Mouse (Mus musculus) MEL (cell line): Measurements from ENCODE around the gene B3galt6. TPM values are rescaled to one million over a fixed set of nuclear protein-coding genes. Genes with fewer than 3 reads are reported as not detected.

ENCODE experiments used
- DNase-seq: peaks from one replicate; pipeline ENCODE4 v3.0.0; 2011; ENCODE audit warnings: low read depth, low spot score
- H3K27ac ChIP-seq: 2 replicates; pipeline ENCODE4 v1.5.1; 2012; ENCODE audit warnings: low read depth, mild to moderate bottlenecking, control low read depth, low read length, moderate library complexity; ENCODE audit not compliant: control insufficient read depth
- H3K27me3 ChIP-seq, 2 experiments: fragments of 150-350 bp in 1 of 2; sonication (generic) in 1 of 2; 2 replicates each; pipeline ENCODE4 v1.6.1; 2012; ENCODE audit warnings: low read length in 2 of 2, mild to moderate bottlenecking in 2 of 2, improper control_type of control experiment in 1 of 2, moderate library complexity in 1 of 2; ENCODE audit not compliant: insufficient read depth in 2 of 2, control insufficient read depth in 1 of 2
- H3K36me3 ChIP-seq, 2 experiments: 2 replicates each; pipeline ENCODE4 v1.6.1; 2012 to 2014; ENCODE audit warnings: low read length in 2 of 2, improper control_type of control experiment in 1 of 2, inconsistent platforms in 1 of 2, mild to moderate bottlenecking in 1 of 2; ENCODE audit not compliant: insufficient read depth in 2 of 2, control insufficient read depth in 1 of 2
- H3K4me1 ChIP-seq, 2 experiments: fragments of 150-350 bp in 1 of 2; sonication (generic) in 1 of 2; 2 replicates each; pipeline ENCODE4 v1.6.1; 2012; ENCODE audit warnings: low read length in 2 of 2, improper control_type of control experiment in 1 of 2, mild to moderate bottlenecking in 1 of 2; ENCODE audit not compliant: insufficient read depth in 2 of 2, control insufficient read depth in 1 of 2
- H3K4me3 ChIP-seq, 2 experiments: fragments of 150-350 bp in 1 of 2; sonication (generic) in 1 of 2; 2 replicates each; pipeline ENCODE4 v1.5.1; 2012; ENCODE audit warnings: low read depth in 2 of 2, low read length in 2 of 2, mild to moderate bottlenecking in 2 of 2, moderate library complexity in 2 of 2, control low read depth in 1 of 2, improper control_type of control experiment in 1 of 2; ENCODE audit not compliant: control insufficient read depth in 1 of 2, insufficient read depth in 1 of 2
- H3K79me2 ChIP-seq: 2 replicates; pipeline ENCODE4 v1.6.1; 2012; ENCODE audit warnings: mild to moderate bottlenecking, low read length, moderate library complexity; ENCODE audit not compliant: control insufficient read depth, poor library complexity, insufficient read depth
- H3K9ac ChIP-seq: 2 replicates; pipeline ENCODE4 v1.6.1; 2012; ENCODE audit warnings: low read depth, mild to moderate bottlenecking, control low read depth, low read length, moderate library complexity; ENCODE audit not compliant: control insufficient read depth, poor library complexity, severe bottlenecking
- H3K9me3 ChIP-seq: fragments of 150-350 bp; sonication (generic); replicated peaks from 2 replicates; pipeline ENCODE4 v1.6.1; 2012; ENCODE audit warnings: mild to moderate bottlenecking, low read length, improper control_type of control experiment, moderate library complexity; ENCODE audit not compliant: insufficient read depth
- CHD2 ChIP-seq: IDR thresholded peaks from 2 replicates; pipeline ENCODE4 v1.6.1; 2011; ENCODE audit warnings: low read length, improper control_type of control experiment
- ETS1 ChIP-seq: IDR thresholded peaks from 2 replicates; pipeline ENCODE4 v1.6.1; 2012; ENCODE audit warnings: low read depth, mild to moderate bottlenecking, inconsistent platforms, low read length, improper control_type of control experiment, moderate library complexity
- GABPA ChIP-seq: IDR thresholded peaks from 2 replicates; pipeline ENCODE4 v1.6.1; 2012; ENCODE audit warnings: low read depth, mild to moderate bottlenecking, inconsistent platforms, low read length, improper control_type of control experiment, moderate library complexity
- GATA1 ChIP-seq: IDR thresholded peaks from 2 replicates; pipeline ENCODE4 v1.6.1; 2011; ENCODE audit warnings: low read depth, low read length, improper control_type of control experiment
- KAT2A ChIP-seq: conservative IDR thresholded peaks from 2 replicates; pipeline ENCODE4 v1.6.1; 2012; ENCODE audit warnings: low read depth, low read length, improper control_type of control experiment, inconsistent platforms
- MAX ChIP-seq: IDR thresholded peaks from 2 replicates; pipeline ENCODE4 v1.6.1; 2011; ENCODE audit warnings: low read length, improper control_type of control experiment
- MAZ ChIP-seq: IDR thresholded peaks from 2 replicates; pipeline ENCODE4 v1.6.1; 2012; ENCODE audit warnings: low read depth, mild to moderate bottlenecking, inconsistent platforms, low read length, improper control_type of control experiment
- MEF2A ChIP-seq: IDR thresholded peaks from 2 replicates; pipeline ENCODE4 v1.6.1; 2014; ENCODE audit warnings: low read depth, mild to moderate bottlenecking, inconsistent platforms, low read length, improper control_type of control experiment; ENCODE audit not compliant: poor library complexity, insufficient replicate concordance, severe bottlenecking; ENCODE audit errors: extremely low read depth
- MXI1 ChIP-seq: IDR thresholded peaks from 2 replicates; pipeline ENCODE4 v1.6.1; 2011; ENCODE audit warnings: mild to moderate bottlenecking, low read depth, low read length, improper control_type of control experiment
- MYB ChIP-seq: IDR thresholded peaks from 2 replicates; pipeline ENCODE4 v1.6.1; 2011; ENCODE audit warnings: mild to moderate bottlenecking, low read depth, low read length, improper control_type of control experiment
- MYC ChIP-seq: IDR thresholded peaks from 2 replicates; pipeline ENCODE4 v1.6.1; 2011; ENCODE audit warnings: low read depth, mild to moderate bottlenecking, low read length, improper control_type of control experiment, moderate library complexity
- NELFE ChIP-seq: IDR thresholded peaks from 2 replicates; pipeline ENCODE4 v1.6.1; 2011; ENCODE audit warnings: low read depth, low read length, improper control_type of control experiment
- NRF1 ChIP-seq: IDR thresholded peaks from 2 replicates; pipeline ENCODE4 v1.6.1; 2014; ENCODE audit warnings: low read depth, mild to moderate bottlenecking, inconsistent platforms, low read length, improper control_type of control experiment, moderate library complexity; ENCODE audit not compliant: poor library complexity, insufficient read depth, severe bottlenecking
- POLR2A ChIP-seq, 2 experiments: IDR thresholded peaks; 2 replicates each; pipeline ENCODE4 v1.6.1; 2011 to 2012; ENCODE audit warnings: low read length in 2 of 2, mild to moderate bottlenecking in 2 of 2, control low read depth in 1 of 2, improper control_type of control experiment in 1 of 2, low read depth in 1 of 2, moderate library complexity in 1 of 2; ENCODE audit not compliant: control insufficient read depth in 1 of 2, insufficient read depth in 1 of 2, poor library complexity in 1 of 2
- POLR2AphosphoS2 ChIP-seq: IDR thresholded peaks from 2 replicates; pipeline ENCODE4 v1.6.1; 2011; ENCODE audit warnings: low read length, improper control_type of control experiment
- POLR2AphosphoS5 ChIP-seq: IDR thresholded peaks from 2 replicates; pipeline ENCODE4 v1.6.1; 2012; ENCODE audit warnings: low read depth, borderline replicate concordance, mild to moderate bottlenecking, inconsistent platforms, low read length, moderate library complexity, mixed read lengths
- RAD21 ChIP-seq: IDR thresholded peaks from 2 replicates; pipeline ENCODE4 v1.6.1; 2011; ENCODE audit warnings: mild to moderate bottlenecking, low read depth, low read length, improper control_type of control experiment
- RCOR1 ChIP-seq: IDR thresholded peaks from 2 replicates; pipeline ENCODE4 v1.6.1; 2012; ENCODE audit warnings: low read depth, mild to moderate bottlenecking, inconsistent platforms, low read length, improper control_type of control experiment
- SIN3A ChIP-seq: IDR thresholded peaks from 2 replicates; pipeline ENCODE4 v1.6.1; 2012; ENCODE audit warnings: low read length, improper control_type of control experiment, inconsistent platforms
- SMC3 ChIP-seq: IDR thresholded peaks from 2 replicates; pipeline ENCODE4 v1.6.1; 2011; ENCODE audit warnings: low read depth, low read length, improper control_type of control experiment
- USF1 ChIP-seq: IDR thresholded peaks from 2 replicates; pipeline ENCODE4 v1.6.1; 2014; ENCODE audit warnings: low read depth, mild to moderate bottlenecking, inconsistent platforms, low read length, improper control_type of control experiment, moderate library complexity
- ZMIZ1 ChIP-seq: IDR thresholded peaks from 2 replicates; pipeline ENCODE4 v1.6.1; 2012; ENCODE audit warnings: low read depth, mild to moderate bottlenecking, inconsistent platforms, low read length, improper control_type of control experiment, moderate library complexity
- ZNF384 ChIP-seq: IDR thresholded peaks from 2 replicates; pipeline ENCODE4 v1.6.1; 2012; ENCODE audit warnings: low read depth, mild to moderate bottlenecking, inconsistent platforms, low read length, improper control_type of control experiment
- polyA plus RNA-seq, 2 experiments: library from polyadenylated mRNA; stranded (reverse) in 1 of 2; unstranded in 1 of 2; fragments of >175 nt in 1 of 2; fragments of >200 nt in 1 of 2; gene quantifications; 2 replicates each; pipeline versions ENCODE4 v1.2.1 to v1.2.4; 2012; ENCODE audit warnings: low replicate concordance in 2 of 2, low read depth in 1 of 2; ENCODE audit not compliant: insufficient read length in 2 of 2, insufficient read depth in 1 of 2, missing spikeins in 1 of 2
- total RNA-seq: library from RNA; depleted of rRNA; stranded (reverse); fragments of 300-350 nt; gene quantifications from 2 replicates; pipeline ENCODE4 v1.2.3, GENCODE M21; 2012

B3galt6 gene
- total and polyA plus RNA-seq, 3 experiments, result 3.8 to 9.1 TPM; not detected in 1

- Histone ChIP-seq H3K27ac (no peak overlapping the region), H3K27me3 (no peaks in the 10 kb centered on the region), H3K4me3 (no peak overlapping the region), H3K79me2 (peaks cover 52% of the 10 kb centered on the region), H3K9me3 (no peaks in the 10 kb centered on the region), H3K4me1 (peaks cover 3 to 11% of the 10 kb centered on the region in 2 experiments; a peak in 2 of 4 replicates), H3K36me3 (peaks cover 12 to 25% of the 10 kb centered on the region in 2 experiments), H3K9ac (no peak overlapping the region)
- no peak for DNase-seq
- no peak for TF ChIP-seq POLR2AphosphoS5
- TF ChIP-seq GATA1, result no peak
- TF ChIP-seq MAX, result no peak
- TF ChIP-seq RAD21, result no peak
- no peak for TF ChIP-seq SMC3
- no peak for TF ChIP-seq SIN3A
- TF ChIP-seq POLR2A (IDR thresholded peaks at IDR 0.05; ENCODE audit: control insufficient read depth in 1 of 2, insufficient read depth in 1 of 2, low read depth in 1 of 2, low read length in 2 of 2, poor library complexity in 1 of 2), result no peak
Observed at GRCm38 (mm10) chr4:155947094-155947493, 45.4 kb downstream of the B3galt6 start.

GRCm38 (mm10) chr4:155944271-155944670, 48.2 kb downstream of the B3galt6 start:
- peak overlapping the region; percentile 94 for H3K9ac ChIP-seq
- TF ChIP-seq MYC (no peak), RAD21 (no peak), RCOR1 (no peak), GATA1 (0 out of 2 replicates have a peak, but pooled peaks have one; percentile 32), CHD2 (no peak)
- peak; percentile 52 for DNase-seq
- no peaks in the 10 kb centered on the region for H3K27me3 ChIP-seq
- H3K36me3 ChIP-seq, result peaks cover 9 to 12% of the 10 kb centered on the region in 2 experiments
- H3K9me3 ChIP-seq, result no peaks in the 10 kb centered on the region
- H3K4me3 ChIP-seq, result peak overlapping the region; percentile 82 to 88
- H3K79me2 ChIP-seq, result peaks cover 50% of the 10 kb centered on the region
- H3K4me1 ChIP-seq, result peaks cover 3 to 11% of the 10 kb centered on the region in 2 experiments; a peak in 2 of 4 replicates
- H3K27ac ChIP-seq, result peak overlapping the region; percentile 32

DNA sequence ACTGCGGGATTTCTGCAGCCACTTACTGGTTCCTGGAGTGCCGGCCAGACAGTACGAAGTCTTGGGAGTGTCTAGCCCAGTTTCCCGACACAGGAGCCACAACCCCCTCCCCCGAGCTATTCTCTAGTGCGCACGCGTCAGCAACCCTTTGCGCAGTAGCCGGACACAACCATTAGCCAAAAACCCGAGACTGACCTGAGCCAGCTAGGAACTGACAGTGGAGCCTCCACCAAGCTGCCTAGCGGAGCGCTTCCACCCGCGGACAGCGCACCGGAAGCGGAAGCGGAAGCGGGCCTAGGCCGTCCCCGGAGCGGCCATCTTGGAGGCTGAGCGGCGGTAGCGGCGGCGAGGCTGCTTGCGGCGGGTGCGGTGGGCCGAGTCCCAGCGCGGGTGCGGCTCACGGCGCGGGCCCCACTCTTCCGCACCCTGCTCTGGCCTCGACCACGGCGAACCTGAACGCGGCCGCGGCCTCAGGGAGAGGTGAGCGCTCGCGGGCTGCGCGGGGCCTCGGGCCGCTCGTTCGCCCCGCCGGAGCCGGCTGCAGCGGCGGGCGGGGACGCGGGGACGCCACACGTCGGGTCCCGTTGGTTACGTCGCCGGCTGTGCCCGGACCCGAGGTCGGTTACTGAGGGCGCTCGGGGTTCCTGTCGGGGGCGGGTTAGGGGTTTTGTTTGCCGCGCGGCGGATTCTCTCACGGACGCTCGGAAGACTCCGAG, 48.8 kb downstream of the B3galt6 start, which contains the start of gene Ube2j2:
Gene Ube2j2, plus strand, starts transcription at position 298 of the 716 bp plus-strand sequence.
- Histone ChIP-seq H3K36me3 (peaks cover 8 to 12% of the 10 kb centered on the region in 2 experiments), H3K9me3 (no peaks in the 10 kb centered on the region), H3K9ac (peak within 1 kb of the TSS; percentile 94), H3K79me2 (peaks cover 50% of the 10 kb centered on the region), H3K4me1 (peaks cover 3 to 11% of the 10 kb centered on the region in 2 experiments; a peak in 2 of 4 replicates), H3K27ac (peak within 1 kb of the TSS; percentile 56), H3K27me3 (no peaks in the 10 kb centered on the region), H3K4me3 (peak within 1 kb of the TSS; percentile 82 to 88)
- peak; percentile 97 for DNase-seq
- TF ChIP-seq RAD21, result no peak
- TF ChIP-seq GABPA, result peak; percentile 36; the same call in 1 of the 2 replicates
- peak; percentile 87 for TF ChIP-seq NRF1
- peak; percentile 88 for TF ChIP-seq ZMIZ1
- 0 out of 2 replicates have a peak, but pooled peaks have one; percentile 5 for TF ChIP-seq ZNF384
- peak; percentile 70; the same call in 1 of the 2 replicates for TF ChIP-seq MAX
- TF ChIP-seq ETS1, result peak; percentile 61; the same call in 1 of the 2 replicates
- peak; percentile 89 for TF ChIP-seq KAT2A
- TF ChIP-seq MXI1, result peak; percentile 89
- TF ChIP-seq USF1, result no peak
- peak; percentile 67 to 87; a peak in 3 of 4 replicates for TF ChIP-seq POLR2A (IDR thresholded peaks at IDR 0.05; ENCODE audit: control insufficient read depth in 1 of 2, insufficient read depth in 1 of 2, low read depth in 1 of 2, low read length in 2 of 2, poor library complexity in 1 of 2)
- TF ChIP-seq NELFE, result peak; percentile 80
- TF ChIP-seq MYB, result peak; percentile 16; the same call in 1 of the 2 replicates
- TF ChIP-seq RCOR1, result peak; percentile 75; the same call in 1 of the 2 replicates
- peak; percentile 83 for TF ChIP-seq POLR2AphosphoS2
- TF ChIP-seq MAZ, result peak; percentile 75; the same call in 1 of the 2 replicates
- 0 out of 2 replicates have a peak, but pooled peaks have one; percentile 55 for TF ChIP-seq MEF2A
